Mouse (Mus musculus) liver, embryonic 14.5 days (tissue): ENCODE measurements at regions not wholly inside any gene's neighbourhood (a gene's known extent, or its start where the extent isn't known, plus 50 kb on each side); places are given as distances from the start of the nearest gene placed in this dataset.

Experiments
- CTCF ChIP-seq: IDR thresholded peaks from 2 replicates; pipeline ENCODE4 v1.5.1; 2016; ENCODE audit warnings: antibody characterized with exemption, low read depth, control low read depth
- EP300 ChIP-seq: IDR thresholded peaks from 2 replicates; pipeline ENCODE4 v1.6.1; 2016; ENCODE audit warnings: antibody characterized with exemption, low read depth

DNA sequence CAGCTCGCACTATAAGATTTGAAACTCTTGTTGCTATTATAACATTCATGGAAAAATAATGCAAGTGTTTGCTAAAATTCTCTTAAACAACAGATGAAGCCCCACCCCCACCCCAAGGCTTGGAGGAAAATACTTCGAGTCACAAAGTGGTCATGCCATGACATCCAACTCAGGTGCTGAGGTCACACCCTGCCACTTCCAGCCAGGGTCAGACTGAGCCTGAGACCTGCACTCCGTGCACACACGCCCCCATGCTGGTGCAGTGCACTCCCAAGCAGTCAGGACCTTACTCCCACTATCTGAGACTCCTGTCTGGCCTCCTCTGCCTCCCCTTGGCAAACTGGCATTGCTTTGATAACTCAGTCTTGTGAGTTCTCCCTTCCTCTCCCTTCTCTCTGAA, 102.7 kb upstream of the Smad1 start:
- TF ChIP-seq CTCF (no peak), EP300 (no peak)
